Mouse (Mus musculus) ovary, postnatal 14 days (tissue): ENCODE results near the gene Gm13057.
"Not testable (repeated sequence)": the region's sequence is repeated elsewhere in the genome, so short reads cannot be mapped to it uniquely, and the experiment has no call there.

Experiments
- DNase-seq: peaks from one replicate; pipeline ENCODE4 v3.0.0; 2022; ENCODE audit warnings: low spot score

Gm13057 gene

DNA sequence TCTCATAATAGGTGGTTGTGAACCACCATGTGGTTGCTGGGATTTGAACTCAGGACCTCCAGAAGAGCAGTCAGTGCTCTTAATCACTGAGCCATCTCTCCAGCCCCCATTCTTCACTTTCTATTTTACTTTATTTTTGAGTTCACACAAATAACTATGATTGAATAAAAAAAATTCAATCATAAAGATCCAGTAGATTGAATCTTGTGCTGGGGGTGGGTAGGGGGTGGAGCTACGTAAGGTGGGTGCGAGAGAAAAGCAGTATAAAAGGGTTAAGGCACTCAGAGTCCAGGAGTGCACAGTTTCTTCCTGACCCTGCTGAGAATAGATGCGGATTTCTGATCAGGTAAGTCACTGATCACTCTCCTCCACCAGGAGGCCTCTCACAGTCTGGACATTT, at the start of gene Gm13057, which contains the start of gene BC080695:
Gene Gm13057 (plus strand): TSS at position 310 of the 400 bp plus-strand sequence.
Gene BC080695 (plus strand): TSS at position 301 of the 400 bp plus-strand sequence.
- not testable (repeated sequence) for DNase-seq

DNA sequence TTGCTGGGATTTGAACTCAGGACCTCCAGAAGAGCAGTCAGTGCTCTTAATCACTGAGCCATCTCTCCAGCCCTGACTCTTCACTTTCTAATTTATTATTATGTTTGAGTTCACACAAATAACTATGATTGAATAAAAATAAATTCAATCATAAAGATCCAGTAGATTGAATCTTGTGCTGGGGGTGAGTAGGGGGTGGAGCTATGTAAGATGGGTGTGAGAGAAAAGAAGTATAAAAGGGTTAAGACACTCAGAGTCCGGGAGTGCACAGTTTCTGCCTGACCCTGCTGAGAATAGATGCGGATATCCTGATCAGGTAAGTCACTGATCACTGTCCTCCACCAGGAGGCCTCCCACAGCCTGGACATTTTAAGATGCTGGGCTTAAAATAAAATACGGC, 40.5 kb upstream of the Gm13057 start, which contains the start of gene Gm13043:
Gene Gm13043 (plus strand): TSS at position 301 of the 400 bp plus-strand sequence.
- DNase-seq = no peak

DNA sequence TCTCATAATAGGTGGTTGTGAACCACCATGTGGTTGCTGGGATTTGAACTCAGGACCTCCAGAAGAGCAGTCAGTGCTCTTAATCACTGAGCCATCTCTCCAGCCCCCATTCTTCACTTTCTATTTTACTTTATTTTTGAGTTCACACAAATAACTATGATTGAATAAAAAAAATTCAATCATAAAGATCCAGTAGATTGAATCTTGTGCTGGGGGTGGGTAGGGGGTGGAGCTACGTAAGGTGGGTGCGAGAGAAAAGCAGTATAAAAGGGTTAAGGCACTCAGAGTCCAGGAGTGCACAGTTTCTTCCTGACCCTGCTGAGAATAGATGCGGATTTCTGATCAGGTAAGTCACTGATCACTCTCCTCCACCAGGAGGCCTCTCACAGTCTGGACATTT, 15.9 kb upstream of the Gm13057 start, which contains the start of gene Gm13040:
Gene Gm13040 (plus strand): TSS at position 301 of the 400 bp plus-strand sequence.
- not testable (repeated sequence) for DNase-seq
